Mouse (Mus musculus): ENCODE measurements at regions not wholly inside any gene's neighbourhood (a gene's known extent, or its start where the extent isn't known, plus 50 kb on each side); places are given as distances from the start of the nearest gene placed in this dataset.

DNA sequence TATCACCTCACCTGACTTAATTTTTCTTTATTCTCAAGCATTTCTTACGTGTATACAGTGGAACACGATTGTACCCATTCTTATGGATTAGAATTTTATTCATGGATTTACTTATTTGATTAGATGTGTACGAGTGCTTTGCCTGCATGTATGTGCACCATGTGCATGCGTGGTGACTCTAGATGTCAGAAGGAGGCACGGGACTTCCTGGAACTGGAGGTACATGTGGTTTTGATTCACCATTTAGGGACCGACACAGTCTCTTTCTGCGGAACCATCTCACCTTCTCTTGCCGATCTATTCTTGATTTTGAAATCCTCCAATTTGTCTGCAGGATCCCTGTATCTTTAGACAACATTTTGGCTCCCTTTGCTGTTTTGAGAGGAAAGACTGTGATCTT is 61.2 kb upstream of the Satb1 start:
- H3K4me2 ChIP-seq (ENCODE audit: low read depth, low read length), result no peak overlapping the region

DNA sequence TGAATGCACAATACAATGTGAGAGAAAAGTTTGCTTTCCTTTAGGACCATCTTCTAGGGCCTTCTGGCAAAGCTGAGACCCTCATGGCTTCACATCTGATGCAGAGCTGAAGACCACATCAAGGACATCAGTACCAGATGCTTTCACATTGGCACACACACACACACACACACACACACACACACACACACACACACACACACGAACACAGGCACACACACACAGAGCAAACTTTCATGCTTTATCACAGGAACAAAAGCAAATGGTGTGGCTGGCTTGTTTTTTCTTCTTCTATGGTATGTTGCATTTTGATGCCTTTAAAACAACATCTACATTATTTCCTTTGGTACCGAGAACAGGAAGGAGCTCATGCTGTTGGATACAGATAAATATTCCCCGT is 59.8 kb upstream of the Satb1 start:
- WGBS, result 60% methylated on average over 3 of the region's 3 CpGs

More for the DNA sequence above, 61.2 kb upstream of the Satb1 start:
- Histone ChIP-seq H3K4me3 (ENCODE audit: low read length) (no peak overlapping the region), H3K27me3 (ENCODE audit: control insufficient read depth, insufficient read depth, low read length) (no peaks in the 10 kb centered on the region), H3K9ac (ENCODE audit: low read length) (no peak overlapping the region), H3K36me3 (ENCODE audit: control insufficient read depth, insufficient read depth) (no peaks in the 10 kb centered on the region), H3K9me3 (replicated peaks; ENCODE audit: control insufficient read depth, low read length) (peaks cover under 1% of the 10 kb centered on the region; the same call in 1 of the 2 replicates), H3K4me1 (ENCODE audit: control insufficient read depth, insufficient read depth, low read length) (no peaks in the 10 kb centered on the region), H3K27ac (ENCODE audit: low read length) (no peak overlapping the region)
- 88% methylated on average over 8 of the region's 8 CpGs for WGBS
- no peak for ATAC-seq (replicated peaks; ENCODE audit: extremely low read depth, insufficient read depth, low FRiP score)

DNA sequence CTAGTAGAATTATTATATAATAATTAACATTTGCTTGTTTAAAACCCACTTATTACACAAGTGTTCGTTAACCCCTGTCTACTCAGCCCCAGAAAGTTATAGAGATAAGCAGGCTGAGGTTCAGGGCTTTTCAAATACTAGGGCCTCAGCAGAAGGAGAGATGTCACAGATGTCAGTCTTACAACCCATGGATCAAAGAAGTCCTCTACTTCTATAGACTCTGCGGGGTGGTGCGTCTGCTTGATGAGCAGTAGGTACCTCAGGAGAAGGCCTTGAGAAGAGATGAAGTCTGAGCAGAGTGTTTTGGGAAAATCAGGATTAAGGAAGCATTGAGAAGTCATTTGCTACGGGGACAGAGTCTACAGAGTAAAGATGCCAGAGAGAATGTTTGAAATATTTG is 59.1 kb upstream of the Satb1 start:
- no peak for ATAC-seq (replicated peaks; ENCODE audit: extremely low read depth, insufficient read depth, low FRiP score)
- Histone ChIP-seq H3K4me1 (ENCODE audit: control insufficient read depth, insufficient read depth, low read length) (no peaks in the 10 kb centered on the region), H3K4me2 (ENCODE audit: low read depth, low read length) (no peak overlapping the region), H3K36me3 (ENCODE audit: control insufficient read depth, insufficient read depth) (no peaks in the 10 kb centered on the region), H3K27ac (ENCODE audit: low read length) (no peak overlapping the region), H3K9ac (ENCODE audit: low read length) (no peak overlapping the region), H3K4me3 (ENCODE audit: low read length) (no peak overlapping the region), H3K27me3 (ENCODE audit: control insufficient read depth, insufficient read depth, low read length) (no peaks in the 10 kb centered on the region), H3K9me3 (replicated peaks; ENCODE audit: control insufficient read depth, low read length) (peaks cover 2% of the 10 kb centered on the region; the same call in 1 of the 2 replicates)
- 53% methylated on average over 4 of the region's 4 CpGs for WGBS

More for the DNA sequence above, 59.8 kb upstream of the Satb1 start:
- Histone ChIP-seq H3K4me2 (ENCODE audit: low read depth, low read length) (no peak overlapping the region), H3K4me1 (ENCODE audit: control insufficient read depth, insufficient read depth, low read length) (no peaks in the 10 kb centered on the region), H3K27ac (ENCODE audit: low read length) (no peak overlapping the region), H3K27me3 (ENCODE audit: control insufficient read depth, insufficient read depth, low read length) (no peaks in the 10 kb centered on the region), H3K9ac (ENCODE audit: low read length) (no peak overlapping the region), H3K4me3 (ENCODE audit: low read length) (no peak overlapping the region), H3K36me3 (ENCODE audit: control insufficient read depth, insufficient read depth) (no peaks in the 10 kb centered on the region), H3K9me3 (replicated peaks; ENCODE audit: control insufficient read depth, low read length) (peaks cover 2% of the 10 kb centered on the region; the same call in 1 of the 2 replicates)
- no peak for ATAC-seq (replicated peaks; ENCODE audit: extremely low read depth, insufficient read depth, low FRiP score)
